Mouse (Mus musculus) heart, adult 10 weeks (tissue): ENCODE results near the gene Grin2b. TPM values are rescaled to one million over a fixed set of nuclear protein-coding genes. Genes with fewer than 3 reads are reported as not detected.

Experiments used
- polyA plus RNA-seq: library from polyadenylated mRNA; stranded (reverse); fragments of 350-450 nt; fragmentation: Illumina TruSeq; extraction: RNeasy Lipid Tissue Mini Kit (QIAGEN cat#74804); gene quantifications from one replicate; pipeline ENCODE4 v1.2.3, GENCODE M21; 2014; ENCODE audit warnings: low read depth, low replicate concordance

Grin2b gene
- not detected for polyA plus RNA-seq

DNA sequence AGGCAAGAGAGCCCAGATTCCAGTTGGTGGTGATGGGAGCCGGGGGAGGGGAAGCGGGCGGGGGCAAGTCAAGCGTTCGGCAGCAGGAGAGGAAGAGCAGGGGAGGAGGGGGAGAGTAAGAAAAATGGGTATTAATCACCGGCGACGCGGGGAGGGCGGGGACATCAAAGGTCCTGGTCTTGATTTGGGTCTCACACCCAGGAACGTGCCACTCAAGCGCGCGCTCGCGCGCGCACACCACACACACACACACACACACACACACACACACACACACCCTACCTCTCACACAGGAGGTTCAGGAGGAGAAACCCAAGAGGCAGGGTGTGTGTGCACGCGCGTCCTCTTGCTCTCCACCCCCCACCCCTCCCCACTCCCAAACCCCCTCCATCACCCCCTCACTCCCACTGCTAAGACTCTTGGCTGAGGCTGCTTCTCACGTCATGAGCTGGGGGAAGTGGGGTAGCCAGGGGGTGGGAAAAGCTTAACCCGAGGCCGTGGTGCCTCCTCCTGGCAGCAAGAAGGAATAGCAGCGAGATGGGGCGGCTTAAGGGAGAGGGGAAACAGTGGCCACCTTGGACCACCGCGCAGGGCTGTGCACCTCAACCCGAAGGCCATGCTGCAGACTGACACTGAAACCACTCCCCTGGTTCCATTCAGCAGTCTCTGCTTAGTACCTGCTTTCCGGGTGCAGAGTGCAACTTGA, at the start of gene Grin2b:
TSS of gene Grin2b (minus strand) at position 321 of the 706 bp plus-strand sequence.

Other genes starting within 250 kb of the Grin2b start
- not detected for gene Gm8994, start 154.0 kb upstream of the Grin2b start, polyA plus RNA-seq
- gene E330021D16Rik, start 242.1 kb upstream of the Grin2b start, polyA plus RNA-seq: not detected